Mouse (Mus musculus) neural tube, embryonic 15.5 days (tissue): ENCODE measurements around the gene Tlr7. TPM values are rescaled to one million over a fixed set of nuclear protein-coding genes. Genes with fewer than 3 reads are reported as not detected.
"Not testable (repeated sequence)": the region's sequence is repeated elsewhere in the genome, so short reads cannot be mapped to it uniquely, and the experiment has no call there.

Source experiments
- ATAC-seq: fragments of 200-750 bp; cut with Nextera tagmentation; 2 replicates; pipeline ENCODE4 v1.8.0; 2017; ENCODE audit warnings: mild to moderate bottlenecking, moderate TSS enrichment, moderate library complexity; ENCODE audit not compliant: low FRiP score
- H3K27ac ChIP-seq: fragments of 300-500 bp; sonication (generic); replicated peaks from 2 replicates; pipeline ENCODE4 v1.5.1; 2015; ENCODE audit warnings: mild to moderate bottlenecking, inconsistent platforms
- H3K27me3 ChIP-seq: fragments of 300-500 bp; sonication (generic); replicated peaks from 2 replicates; pipeline ENCODE4 v1.6.1; 2015; ENCODE audit warnings: inconsistent platforms
- H3K36me3 ChIP-seq: fragments of 300-500 bp; sonication (generic); 2 replicates; pipeline ENCODE4 v1.6.1; 2015; ENCODE audit warnings: inconsistent platforms
- H3K4me1 ChIP-seq: fragments of 300-500 bp; sonication (generic); 2 replicates; pipeline ENCODE4 v1.6.1; 2015; ENCODE audit warnings: inconsistent platforms
- H3K4me2 ChIP-seq: fragments of 300-500 bp; sonication (generic); 2 replicates; pipeline ENCODE4 v1.6.1; 2015; ENCODE audit warnings: inconsistent platforms, mild to moderate bottlenecking, moderate library complexity
- H3K4me3 ChIP-seq: fragments of 300-500 bp; sonication (generic); replicated peaks from 2 replicates; pipeline ENCODE4 v1.5.1; 2015; ENCODE audit warnings: mild to moderate bottlenecking, inconsistent platforms
- H3K9ac ChIP-seq: fragments of 300-500 bp; sonication (generic); replicated peaks from 2 replicates; pipeline ENCODE4 v1.6.1; 2015; ENCODE audit warnings: mild to moderate bottlenecking, inconsistent platforms
- H3K9me3 ChIP-seq: fragments of 300-500 bp; sonication (generic); replicated peaks from 2 replicates; pipeline ENCODE4 v1.6.1; 2016; ENCODE audit warnings: inconsistent platforms
- WGBS: fragments of 180-500 bp; shearing (Covaris S2); methylation state at CpG from one replicate; pipeline ENCODE4 v1.1.7; 2015; ENCODE audit warnings: mixed read lengths; 5-methylcytosine and 5-hydroxymethylcytosine counted together
- polyA plus RNA-seq: library from polyadenylated mRNA; unstranded; fragments of >200 nt; fragmentation: Nextera tagmentation; extraction: Ambion mirVana; gene quantifications from 2 replicates; pipeline ENCODE4 v1.2.1, GENCODE M21; 2015

Gene Tlr7
- polyA plus RNA-seq = 0.52 and 1.5 TPM in 2 replicates

- no peaks in the 10 kb centered on the region for H3K36me3 ChIP-seq
- H3K27me3 ChIP-seq = peaks cover 9% of the 10 kb centered on the region; the same call in 1 of the 2 replicates
- H3K4me2 ChIP-seq = no peak within 1 kb of the TSS
- 93% methylated on average over 6 of the region's 6 CpGs for WGBS
- no peak within 1 kb of the TSS for H3K9ac ChIP-seq
- no peak within 1 kb of the TSS for H3K4me3 ChIP-seq
- ATAC-seq = no peak
- no peaks in the 10 kb centered on the region for H3K9me3 ChIP-seq
- H3K4me1 ChIP-seq = no peaks in the 10 kb centered on the region
- H3K27ac ChIP-seq = no peak within 1 kb of the TSS
Measured at GRCm38 (mm10) chrX:167330399-167330798, at the start of gene Tlr7. Gene Tlr7 (minus strand): TSS chrX:167330558.

GRCm38 (mm10) chrX:167380073-167380472 lies 49.7 kb upstream of the Tlr7 start:
- Histone ChIP-seq H3K27ac (no peak overlapping the region), H3K27me3 (peaks cover 30% of the 10 kb centered on the region; the same call in 1 of the 2 replicates), H3K36me3 (no peaks in the 10 kb centered on the region), H3K4me2 (no peak overlapping the region), H3K4me3 (no peak overlapping the region), H3K4me1 (0 out of 2 replicates have a peak, but pooled peaks cover 3% of the 10 kb centered on the region), H3K9me3 (no peaks in the 10 kb centered on the region), H3K9ac (no peak overlapping the region)
- ATAC-seq = no peak
- 66% methylated on average over 4 of the region's 4 CpGs for WGBS

GRCm38 (mm10) chrX:167361231-167361630 lies 30.9 kb upstream of the Tlr7 start:
- H3K27ac ChIP-seq, H3K4me3 ChIP-seq, H3K36me3 ChIP-seq, H3K4me2 ChIP-seq, ATAC-seq, H3K9me3 ChIP-seq, H3K27me3 ChIP-seq, H3K9ac ChIP-seq, H3K4me1 ChIP-seq: not testable (repeated sequence)
- 87% methylated on average over 3 of the region's 3 CpGs for WGBS

GRCm38 (mm10) chrX:167359704-167360103 lies 29.3 kb upstream of the Tlr7 start:
- Histone ChIP-seq H3K27me3 (peaks cover 7% of the 10 kb centered on the region; the same call in 1 of the 2 replicates), H3K9ac (no peak overlapping the region), H3K4me3 (no peak overlapping the region), H3K27ac (no peak overlapping the region), H3K4me2 (no peak overlapping the region), H3K36me3 (no peaks in the 10 kb centered on the region), H3K9me3 (no peaks in the 10 kb centered on the region), H3K4me1 (no peaks in the 10 kb centered on the region)
- 92% methylated on average over 7 of the region's 7 CpGs for whole genome bisulfite sequencing
- ATAC-seq = no peak

GRCm38 (mm10) chrX:167357415-167357814 lies 27.1 kb upstream of the Tlr7 start:
- no peak overlapping the region for H3K9ac ChIP-seq
- H3K27ac ChIP-seq = no peak overlapping the region
- H3K4me2 ChIP-seq = no peak overlapping the region
- H3K27me3 ChIP-seq = peaks cover 12% of the 10 kb centered on the region; the same call in 1 of the 2 replicates
- no peak for ATAC-seq
- H3K4me1 ChIP-seq = no peaks in the 10 kb centered on the region
- no peaks in the 10 kb centered on the region for H3K9me3 ChIP-seq
- 76% methylated on average over 2 of the region's 2 CpGs for WGBS
- no peaks in the 10 kb centered on the region for H3K36me3 ChIP-seq
- H3K4me3 ChIP-seq = no peak overlapping the region

- H3K36me3 ChIP-seq = no peaks in the 10 kb centered on the region
- no peak overlapping the region for H3K9ac ChIP-seq
- no peak for ATAC-seq
- WGBS = 83% methylated on average over 3 of the region's 3 CpGs
- no peaks in the 10 kb centered on the region for H3K9me3 ChIP-seq
- H3K4me2 ChIP-seq = no peak overlapping the region
- H3K4me3 ChIP-seq = no peak overlapping the region
- H3K27ac ChIP-seq = no peak overlapping the region
- H3K27me3 ChIP-seq = peaks cover 13% of the 10 kb centered on the region; the same call in 1 of the 2 replicates
- H3K4me1 ChIP-seq = no peaks in the 10 kb centered on the region
Measured at GRCm38 (mm10) chrX:167355965-167356364, 25.6 kb upstream of the Tlr7 start.

- no peak for ATAC-seq
- WGBS = 98% methylated on average over 2 of the region's 2 CpGs
- no peak overlapping the region for H3K27ac ChIP-seq
Measured at GRCm38 (mm10) chrX:167353617-167354016, 23.3 kb upstream of the Tlr7 start.

GRCm38 (mm10) chrX:167346440-167346839 lies 16.1 kb upstream of the Tlr7 start:
- Histone ChIP-seq H3K4me2 (no peak overlapping the region), H3K36me3 (no peaks in the 10 kb centered on the region), H3K27ac (no peak overlapping the region), H3K27me3 (peaks cover 11% of the 10 kb centered on the region; the same call in 1 of the 2 replicates), H3K9me3 (no peaks in the 10 kb centered on the region), H3K4me3 (no peak overlapping the region), H3K9ac (no peak overlapping the region), H3K4me1 (no peaks in the 10 kb centered on the region)
- ATAC-seq = no peak
- WGBS = 85% methylated on average over 1 of the region's 1 CpGs

More at GRCm38 (mm10) chrX:167353617-167354016, 23.3 kb upstream of the Tlr7 start:
- H3K27me3 ChIP-seq = peaks cover 14% of the 10 kb centered on the region; the same call in 1 of the 2 replicates
- no peaks in the 10 kb centered on the region for H3K36me3 ChIP-seq
- no peaks in the 10 kb centered on the region for H3K4me1 ChIP-seq
- no peak overlapping the region for H3K9ac ChIP-seq
- H3K4me2 ChIP-seq = no peak overlapping the region
- no peaks in the 10 kb centered on the region for H3K9me3 ChIP-seq
- H3K4me3 ChIP-seq = no peak overlapping the region

- ATAC-seq = no peak
- 86% methylated on average over 1 of the region's 1 CpGs for whole genome bisulfite sequencing
- Histone ChIP-seq H3K27me3 (peaks cover 20% of the 10 kb centered on the region; the same call in 1 of the 2 replicates), H3K4me3 (no peak overlapping the region), H3K9me3 (no peaks in the 10 kb centered on the region), H3K4me1 (no peaks in the 10 kb centered on the region), H3K27ac (no peak overlapping the region), H3K9ac (no peak overlapping the region), H3K4me2 (no peak overlapping the region), H3K36me3 (no peaks in the 10 kb centered on the region)
Measured at GRCm38 (mm10) chrX:167344356-167344755, 14.0 kb upstream of the Tlr7 start.

GRCm38 (mm10) chrX:167341811-167342210 lies 11.5 kb upstream of the Tlr7 start:
- H3K27ac ChIP-seq = no peak overlapping the region
- 92% methylated on average over 3 of the region's 3 CpGs for WGBS
- no peak overlapping the region for H3K9ac ChIP-seq
- no peaks in the 10 kb centered on the region for H3K4me1 ChIP-seq
- ATAC-seq = no peak
- H3K4me2 ChIP-seq = no peak overlapping the region
- no peaks in the 10 kb centered on the region for H3K9me3 ChIP-seq
- H3K4me3 ChIP-seq = no peak overlapping the region
- H3K36me3 ChIP-seq = no peaks in the 10 kb centered on the region
- peaks cover 12% of the 10 kb centered on the region; the same call in 1 of the 2 replicates for H3K27me3 ChIP-seq

- 90% methylated on average over 2 of the region's 2 CpGs for WGBS
- Histone ChIP-seq H3K9ac (no peak overlapping the region), H3K36me3 (no peaks in the 10 kb centered on the region), H3K9me3 (no peaks in the 10 kb centered on the region), H3K4me2 (no peak overlapping the region), H3K27ac (no peak overlapping the region), H3K27me3 (peaks cover 12% of the 10 kb centered on the region; the same call in 1 of the 2 replicates), H3K4me3 (no peak overlapping the region), H3K4me1 (no peaks in the 10 kb centered on the region)
- ATAC-seq = no peak
Measured at GRCm38 (mm10) chrX:167340190-167340589, 9.8 kb upstream of the Tlr7 start.

- Histone ChIP-seq H3K9me3 (no peaks in the 10 kb centered on the region), H3K27ac (no peak overlapping the region), H3K4me2 (no peak overlapping the region), H3K9ac (no peak overlapping the region), H3K4me1 (no peaks in the 10 kb centered on the region), H3K36me3 (no peaks in the 10 kb centered on the region), H3K27me3 (peaks cover 14% of the 10 kb centered on the region; the same call in 1 of the 2 replicates), H3K4me3 (no peak overlapping the region)
- WGBS = 95% methylated on average over 1 of the region's 1 CpGs
- no peak for ATAC-seq
Measured at GRCm38 (mm10) chrX:167337990-167338389, 7.6 kb upstream of the Tlr7 start.
